8 mouse cellular contexts compared by ENCODE assay signal in genomic region chr10:19811436-19812172, GRCm38 (mm10). TPM values are rescaled to one million over a fixed set of nuclear protein-coding genes. Genes with fewer than 3 reads are reported as not detected.
DNase-seq lines count a peak whose midpoint lies in the region; ATAC-seq lines count a peak whose summit lies in the region.

No protein-coding gene starts in this region.

- no peak for DNase-seq in cerebellum, adult 11-12 months
- peak; percentile 32 to 43 for DNase-seq in left cerebral cortex, adult 18-20 months (ENCODE audit: low spot score in 2 of 2)
- DNase-seq in left cerebral cortex, adult 11 months (ENCODE audit: low spot score): no peak
- DNase-seq in T-cell, adult 2 months (ENCODE audit: low spot score): peak; percentile 10
- DNase-seq in frontal cortex, adult 2 months (ENCODE audit: extremely low spot score in 1 of 2, low spot score in 1 of 2): peak; percentile 8 to 56
- DNase-seq in yolk sac, embryonic 10.5 days (ENCODE audit: low spot score): no peak

- ATAC-seq in cerebellum, adult (ENCODE audit: insufficient number of reproducible peaks, low FRiP score, low TSS enrichment): 0 out of 2 replicates have a peak, but pooled peaks have one; percentile 43
- peak; percentile 58; the same call in 1 of the 2 replicates for ATAC-seq in megakaryocyte-erythroid progenitor cell, adult 5-6 weeks (replicated peaks; ENCODE audit: low FRiP score, low TSS enrichment, poor library complexity, severe bottlenecking)

RNA-seq across cellular contexts. Expression of gene Slc35d3, which starts 39.7 kb away (rescaled TPM):
- 1 to 10 TPM; 2.9 to 3.8 TPM for total RNA-seq in left cerebral cortex, adult 18-20 months (2021)
- polyA plus RNA-seq in frontal cortex, adult 2 months (2012; rRNA removed): 7.5 and 8.9 TPM in 2 replicates
- 0.72 and 0.92 TPM in 2 replicates for total RNA-seq in megakaryocyte-erythroid progenitor cell, adult 5-6 weeks (2014; fragmentation: Nextera tagmentation)
- total RNA-seq in megakaryocyte-erythroid progenitor cell, adult 5-6 weeks (2017): 0.14 and 1.6 TPM in 2 replicates

Comparison
In these comparisons a context has a peak if more than half of its experiments do, and no peak if none do; other contexts are left out.
1. DNase-seq: peak in left cerebral cortex, adult 18-20 months (2 of 2), T-cell, adult 2 months (single experiment) and frontal cortex, adult 2 months (2 of 2); none in cerebellum, adult 11-12 months (single experiment), left cerebral cortex, adult 11 months (single experiment) and yolk sac, embryonic 10.5 days (single experiment).